9 mouse cellular contexts compared by ENCODE assay signal in the genomic region with DNA sequence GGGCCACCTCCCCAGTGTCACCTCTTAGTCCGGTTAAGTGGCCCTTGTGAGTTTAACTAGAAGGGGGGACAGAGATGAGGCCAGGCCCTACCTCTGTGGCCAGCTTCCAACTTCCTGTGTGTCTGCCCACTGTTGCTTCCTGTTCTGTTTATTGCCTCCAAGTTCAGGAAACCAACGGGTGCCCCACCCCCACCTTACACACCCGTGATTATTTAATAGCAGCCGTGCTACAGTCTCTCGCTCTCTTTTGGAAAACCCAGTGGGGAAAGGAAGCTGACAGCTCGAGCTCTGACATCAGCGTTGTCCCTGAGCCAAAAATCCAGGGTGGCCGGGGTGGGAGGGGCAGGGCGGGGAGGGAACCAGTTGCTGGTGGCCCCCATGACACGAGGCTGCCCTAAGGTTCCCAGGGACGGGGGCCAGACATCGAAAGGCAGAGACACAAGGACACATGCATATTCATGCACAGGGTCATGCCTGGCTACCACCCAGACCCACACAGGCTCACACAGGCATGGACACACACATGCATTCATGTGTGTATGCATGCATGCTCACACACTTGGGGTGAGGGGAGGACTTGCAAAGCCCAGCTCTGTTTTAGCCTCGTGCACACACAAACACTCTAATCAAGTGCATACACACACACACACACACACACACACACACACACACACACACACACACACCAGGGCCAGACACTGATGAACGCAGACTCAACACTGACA. TPM values are rescaled to one million over a fixed set of nuclear protein-coding genes. Genes with fewer than 3 reads are reported as not detected.
DNase-seq lines count a peak whose midpoint lies in the region; ATAC-seq lines count a peak whose summit lies in the region.
"Had no signal": no experiment of that assay in that cellular context is flagged by ENCODE, and none has a peak within 500 bp of the region (broad histone marks: within the 10 kb centered on the region; RNA-seq: fewer than 3 reads in every experiment).

No protein-coding gene starts in this region.

- H3K4me3 ChIP-seq in liver, embryonic 11.5 days (ENCODE audit: low read depth, low read length): no peak overlapping the region; the same call in 1 of the 2 replicates
- no peak overlapping the region for H3K4me3 ChIP-seq in embryonic facial prominence, embryonic 12.5 days
- H3K4me3 ChIP-seq in intestine, embryonic 15.5 days (replicated peaks): no peak overlapping the region
- H3K4me3 ChIP-seq: neural tube, embryonic 12.5 days had no signal

- H3K4me1 ChIP-seq in liver, embryonic 11.5 days (replicated peaks; ENCODE audit: control insufficient read depth, insufficient read depth, low read length): peaks cover 16% of the 10 kb centered on the region
- H3K4me1 ChIP-seq in embryonic facial prominence, embryonic 12.5 days: peaks cover 34% of the 10 kb centered on the region
- peaks cover 68% of the 10 kb centered on the region for H3K4me1 ChIP-seq in intestine, embryonic 15.5 days (replicated peaks)

- peak overlapping the region; percentile 30; the same call in 1 of the 2 replicates for H3K9ac ChIP-seq in liver, embryonic 11.5 days (ENCODE audit: low read depth, low read length)
- H3K9ac ChIP-seq in embryonic facial prominence, embryonic 12.5 days: no peak overlapping the region
- H3K9ac ChIP-seq in intestine, embryonic 15.5 days: no peak overlapping the region
- H3K9ac ChIP-seq: neural tube, embryonic 12.5 days had no signal

- H3K27me3 ChIP-seq in liver, embryonic 11.5 days (replicated peaks; ENCODE audit: control insufficient read depth, insufficient read depth, low read length): peaks cover 12% of the 10 kb centered on the region
- H3K27me3 ChIP-seq in embryonic facial prominence, embryonic 12.5 days: peaks cover 30% of the 10 kb centered on the region
- H3K27me3 ChIP-seq in intestine, embryonic 15.5 days (replicated peaks): peaks cover 3% of the 10 kb centered on the region; the same call in 1 of the 2 replicates

- no peak for DNase-seq in liver, embryonic 11.5 days (ENCODE audit: low spot score)
- no peak for DNase-seq in liver
- DNase-seq in lung, adult 18-20 months: peak; percentile 52 to 78
- DNase-seq in right cerebral cortex, adult 18-20 months: no peak
- no peak for DNase-seq in left cerebral cortex, adult 11 months (ENCODE audit: low spot score)
- no peak for DNase-seq in spleen, adult 12 weeks (ENCODE audit: low spot score)

- H3K27ac ChIP-seq in liver, embryonic 11.5 days (ENCODE audit: low read depth, low read length): no peak overlapping the region
- H3K27ac ChIP-seq in embryonic facial prominence, embryonic 12.5 days: 0 out of 2 replicates have a peak overlapping the region, but pooled peaks have one; percentile 7
- H3K27ac ChIP-seq in intestine, embryonic 15.5 days: 0 out of 2 replicates have a peak overlapping the region, but pooled peaks have one; percentile 48
- H3K27ac ChIP-seq: neural tube, embryonic 12.5 days had no signal

- no peak for ATAC-seq in liver, embryonic 11.5 days (replicated peaks; ENCODE audit: low FRiP score)
- ATAC-seq in embryonic facial prominence, embryonic 12.5 days (ENCODE audit: insufficient number of reproducible peaks, insufficient read depth, low FRiP score, low TSS enrichment): no peak
- 0 out of 2 replicates have a peak, but pooled peaks have one; percentile 5 for ATAC-seq in intestine, embryonic 15.5 days

- 36% methylated on average over 14 of the region's 14 CpGs for WGBS in liver, embryonic 11.5 days
- 51% methylated on average over 14 of the region's 14 CpGs for WGBS in embryonic facial prominence, embryonic 12.5 days
- WGBS in intestine, embryonic 15.5 days: 22% methylated on average over 14 of the region's 14 CpGs

- no peaks in the 10 kb centered on the region for H3K9me3 ChIP-seq in liver, embryonic 11.5 days (ENCODE audit: control insufficient read depth, low read length)
- no peaks in the 10 kb centered on the region for H3K9me3 ChIP-seq in embryonic facial prominence, embryonic 12.5 days
- no peaks in the 10 kb centered on the region for H3K9me3 ChIP-seq in intestine, embryonic 15.5 days
- H3K9me3 ChIP-seq: neural tube, embryonic 12.5 days had no signal

- no peaks in the 10 kb centered on the region for H3K36me3 ChIP-seq in liver, embryonic 11.5 days (ENCODE audit: control insufficient read depth, insufficient read depth, low read length)
- no peaks in the 10 kb centered on the region for H3K36me3 ChIP-seq in embryonic facial prominence, embryonic 12.5 days
- H3K36me3 ChIP-seq in intestine, embryonic 15.5 days: no peaks in the 10 kb centered on the region
- H3K36me3 ChIP-seq: neural tube, embryonic 12.5 days had no signal

- H3K4me2 ChIP-seq in liver, embryonic 11.5 days: peak overlapping the region; percentile 49
- H3K4me2 ChIP-seq in embryonic facial prominence, embryonic 12.5 days (replicated peaks): peak overlapping the region; percentile 2; the same call in 1 of the 2 replicates
- H3K4me2 ChIP-seq in intestine, embryonic 15.5 days (replicated peaks): peak overlapping the region; percentile 37
- H3K4me2 ChIP-seq: neural tube, embryonic 12.5 days had no signal

RNA-seq across cellular contexts. Expression of gene Lif, which starts 3.3 kb away (rescaled TPM):
- 0.06 TPM in 1 of 2 replicates, not detected in the other for polyA plus RNA-seq in liver, embryonic 11.5 days (2014; fragmentation: Nextera tagmentation; extraction: Ambion mirVana)
- polyA plus RNA-seq in embryonic facial prominence, embryonic 12.5 days (2016; fragmentation: Nextera tagmentation; extraction: Ambion mirVana): 0.06 and 0.09 TPM in 2 replicates
- 0.62 and 0.92 TPM in 2 replicates for polyA plus RNA-seq in intestine, embryonic 15.5 days (2015; fragmentation: Nextera tagmentation; extraction: Ambion mirVana)
- polyA plus RNA-seq: neural tube, embryonic 12.5 days had no signal

RNA-seq across cellular contexts. Expression of gene Osm, which starts 24.4 kb away (rescaled TPM):
- polyA plus RNA-seq in liver, embryonic 11.5 days (2014; fragmentation: Nextera tagmentation; extraction: Ambion mirVana): 0.32 and 0.33 TPM in 2 replicates
- not detected in 2 replicates for polyA plus RNA-seq in embryonic facial prominence, embryonic 12.5 days (2016; fragmentation: Nextera tagmentation; extraction: Ambion mirVana)
- 0.20 and 0.26 TPM in 2 replicates for polyA plus RNA-seq in intestine, embryonic 15.5 days (2015; fragmentation: Nextera tagmentation; extraction: Ambion mirVana)
- polyA plus RNA-seq: neural tube, embryonic 12.5 days had no signal

RNA-seq across cellular contexts. Expression of gene Castor1, which starts 42.6 kb away (rescaled TPM):
- 2.0 and 2.4 TPM in 2 replicates for polyA plus RNA-seq in liver, embryonic 11.5 days (2014; fragmentation: Nextera tagmentation; extraction: Ambion mirVana)
- 3.0 and 3.6 TPM in 2 replicates for polyA plus RNA-seq in embryonic facial prominence, embryonic 12.5 days (2016; fragmentation: Nextera tagmentation; extraction: Ambion mirVana)
- 3.1 and 4.5 TPM in 2 replicates for polyA plus RNA-seq in intestine, embryonic 15.5 days (2015; fragmentation: Nextera tagmentation; extraction: Ambion mirVana)

Comparison
In these comparisons a context has a peak if more than half of its experiments do, and no peak if none do; other contexts are left out.
1. DNase-seq: peak in lung, adult 18-20 months (2 of 2); none in liver, embryonic 11.5 days (single experiment), liver (single experiment), right cerebral cortex, adult 18-20 months (single experiment), left cerebral cortex, adult 11 months (single experiment) and spleen, adult 12 weeks (single experiment).
2. Peak in every context shown above with its lines, with median percentiles within 50 percentile points of each other: H3K4me2 ChIP-seq.